31 mouse cellular contexts compared by ENCODE assay signal in genomic region chr10:31927657-31928056, GRCm38 (mm10).
A peak's percentile ranks its signal among the peaks of the same experiment; 100 is the strongest.
DNase-seq lines count a peak whose midpoint lies in the region; TF ChIP-seq lines count a peak whose summit lies in the region.
"Had no signal": no experiment of that assay in that cellular context is flagged by ENCODE, and none has a peak within 500 bp of the region (broad histone marks: within the 10 kb centered on the region; RNA-seq: fewer than 3 reads in every experiment).

No protein-coding gene starts in this region.

- TF ChIP-seq POLR2A in olfactory bulb, adult 2 months (IDR thresholded peaks at IDR 0.05; ENCODE audit: insufficient read depth, low read depth, low read length), result no peak

- WGBS in olfactory bulb, adult 2 months, result 20% methylated on average over 5 of the region's 5 CpGs

- peak overlapping the region; percentile 88 for H3K27ac ChIP-seq in olfactory bulb, adult 2 months (ENCODE audit: insufficient read depth, low read depth, low read length)
- H3K27ac ChIP-seq: embryonic facial prominence, embryonic 13.5 days; forebrain, embryonic 10.5 days; hindbrain, embryonic 12.5 days; hindbrain, postnatal 0 days; intestine, embryonic 15.5 days; limb, embryonic 10.5 days; limb, embryonic 15.5 days; liver, embryonic 15.5 days; midbrain, embryonic 15.5 days; neural tube, embryonic 15.5 days; stomach, postnatal 0 days had no signal

- no peak overlapping the region for H3K4me3 ChIP-seq in olfactory bulb, adult 2 months (ENCODE audit: insufficient read depth, low read depth, low read length)
- H3K4me3 ChIP-seq: embryonic facial prominence, embryonic 13.5 days; forebrain, embryonic 10.5 days; hindbrain, embryonic 12.5 days; intestine, embryonic 15.5 days; limb, embryonic 10.5 days; limb, embryonic 15.5 days; liver, embryonic 15.5 days; midbrain, embryonic 15.5 days; neural tube, embryonic 15.5 days had no signal

- intact Hi-C loops in left cerebral cortex, postnatal 25 days (cut with DNase I), result no loop called here

- DNase-seq in cerebellum, adult 9-10 months, result peak; percentile 1
- DNase-seq in cerebellum, postnatal 25 days, result no peak
- peak; percentile 38 for DNase-seq in heart, adult 8-10 months (ENCODE audit: low spot score)
- no peak for DNase-seq in heart, postnatal 4 days
- peak; percentile 8 to 20 for DNase-seq in left cerebral cortex, postnatal 25 days (ENCODE audit: low spot score in 2 of 2)
- DNase-seq in left cerebral cortex, adult 8-10 months (ENCODE audit: low spot score in 2 of 2), result no peak
- DNase-seq in gastrocnemius, adult 18-20 months (ENCODE audit: low spot score), result no peak
- DNase-seq: adrenal gland, postnatal 10 days; cerebellum, adult 11 months; cerebellum, adult 9-11 months; gastrocnemius, postnatal 14 days; kidney, adult 2 months; kidney, postnatal 36 days; layer of hippocampus, postnatal 36 days; lung, embryonic 14.5 days; lung, postnatal 14 days; right cerebral cortex, postnatal 4 days; thymus, adult 2 months; thymus, postnatal 36 days had no signal

- H3K4me1 ChIP-seq in olfactory bulb, adult 2 months (ENCODE audit: control insufficient read depth, insufficient read depth, low read length), result peaks cover 6% of the 10 kb centered on the region; the same call in 1 of the 2 replicates
- H3K4me1 ChIP-seq: embryonic facial prominence, embryonic 13.5 days; forebrain, embryonic 10.5 days; hindbrain, embryonic 12.5 days; intestine, embryonic 15.5 days; limb, embryonic 10.5 days; limb, embryonic 15.5 days; liver, embryonic 15.5 days; midbrain, embryonic 15.5 days; neural tube, embryonic 15.5 days had no signal

- no peak for TF ChIP-seq CTCF in olfactory bulb, adult 2 months (IDR thresholded peaks at IDR 0.05; ENCODE audit: insufficient read depth, low read depth, low read length)

Comparison
In these comparisons a context has a peak if more than half of its experiments do, and no peak if none do; other contexts are left out.
1. DNase-seq: peak in cerebellum, adult 9-10 months (single experiment), heart, adult 8-10 months (single experiment) and left cerebral cortex, postnatal 25 days (2 of 2); none in cerebellum, postnatal 25 days (0 of 2), heart, postnatal 4 days (single experiment), left cerebral cortex, adult 8-10 months (0 of 2) and gastrocnemius, adult 18-20 months (single experiment).